Mouse (Mus musculus) CH12.LX (cell line): ENCODE results near the gene AU018091. TPM values are rescaled to one million over a fixed set of nuclear protein-coding genes. Genes with fewer than 3 reads are reported as not detected.

Experiments used
- DNase-seq: peaks from one replicate; pipeline ENCODE4 v3.0.0-alpha.2; 2013; ENCODE audit errors: extremely low read depth
- H3K27ac ChIP-seq: 2 replicates; pipeline ENCODE4 v1.5.1; 2012; ENCODE audit warnings: low read depth, mild to moderate bottlenecking, control low read depth, moderate library complexity; ENCODE audit not compliant: insufficient read depth
- H3K27me3 ChIP-seq: replicated peaks from 2 replicates; pipeline ENCODE3; 2012; ENCODE audit warnings: inconsistent platforms
- H3K36me3 ChIP-seq, 2 experiments: replicated peaks in 1 of 2; 2 replicates each; pipeline versions ENCODE3 to v1.6.1; 2012; ENCODE audit warnings: inconsistent platforms in 1 of 2, low read length in 1 of 2, mild to moderate bottlenecking in 1 of 2, mixed read lengths in 1 of 2, moderate library complexity in 1 of 2; ENCODE audit not compliant: control insufficient read depth in 1 of 2, insufficient read depth in 1 of 2
- H3K4me1 ChIP-seq, 2 experiments: 2 replicates each; pipeline ENCODE4 v1.6.1; 2012; ENCODE audit warnings: inconsistent platforms in 1 of 2, moderate library complexity in 1 of 2; ENCODE audit not compliant: insufficient read depth in 2 of 2, control insufficient read depth in 1 of 2
- H3K4me2 ChIP-seq: 2 replicates; pipeline ENCODE4 v1.6.1; 2012; ENCODE audit warnings: low read depth, mild to moderate bottlenecking, control low read depth; ENCODE audit not compliant: poor library complexity, insufficient read depth, severe bottlenecking
- H3K4me3 ChIP-seq, 3 experiments: fragments of 150-350 bp in 1 of 3; sonication (generic) in 1 of 3; replicated peaks in 1 of 3; 2 replicates each; pipeline versions ENCODE3 to v1.5.1; 2011 to 2012; ENCODE audit warnings: low read depth in 2 of 3, low read length in 2 of 3, mild to moderate bottlenecking in 2 of 3, moderate library complexity in 2 of 3, control low read depth in 1 of 3, improper control_type of control experiment in 1 of 3, inconsistent platforms in 1 of 3, mixed read lengths in 1 of 3; ENCODE audit not compliant: poor library complexity in 1 of 3
- H3K79me2 ChIP-seq: replicated peaks from 2 replicates; pipeline ENCODE4 v1.6.1; 2012; ENCODE audit warnings: mild to moderate bottlenecking, moderate library complexity; ENCODE audit not compliant: control insufficient read depth, poor library complexity, insufficient read depth, severe bottlenecking; ENCODE audit errors: extremely low read depth
- H3K9ac ChIP-seq: 2 replicates; pipeline ENCODE4 v1.6.1; 2012; ENCODE audit warnings: low read depth, mild to moderate bottlenecking, control low read depth, moderate library complexity; ENCODE audit not compliant: insufficient read depth
- H3K9me3 ChIP-seq: replicated peaks from 2 replicates; pipeline ENCODE3; 2012; ENCODE audit warnings: low read length, inconsistent platforms, mixed read lengths
- BHLHE40 ChIP-seq: IDR thresholded peaks from 2 replicates; pipeline ENCODE4 v1.6.1; 2011; ENCODE audit warnings: mild to moderate bottlenecking, low read depth, low read length, improper control_type of control experiment
- CTCF ChIP-seq, 2 experiments: IDR thresholded peaks in 1 of 2; conservative IDR thresholded peaks in 1 of 2; 2 replicates each; pipeline ENCODE4 v1.5.1; 2011 to 2012; ENCODE audit warnings: low read depth in 2 of 2, low read length in 2 of 2, improper control_type of control experiment in 1 of 2, inconsistent platforms in 1 of 2, mild to moderate bottlenecking in 1 of 2, moderate library complexity in 1 of 2
- E2F4 ChIP-seq: IDR thresholded peaks from 2 replicates; pipeline ENCODE4 v1.6.1; 2011; ENCODE audit warnings: low read depth, low read length, improper control_type of control experiment; ENCODE audit not compliant: insufficient replicate concordance
- ELF1 ChIP-seq: IDR thresholded peaks from 2 replicates; pipeline ENCODE4 v1.6.1; 2014; ENCODE audit warnings: low read depth, mild to moderate bottlenecking, inconsistent platforms, low read length, improper control_type of control experiment
- EP300 ChIP-seq: IDR thresholded peaks from 2 replicates; pipeline ENCODE4 v1.6.1; 2011; ENCODE audit warnings: low read length, improper control_type of control experiment
- ETS1 ChIP-seq: conservative IDR thresholded peaks from 2 replicates; pipeline ENCODE4 v1.6.1; 2012; ENCODE audit warnings: low read depth, mild to moderate bottlenecking, inconsistent platforms, low read length, improper control_type of control experiment, moderate library complexity
- GABPA ChIP-seq: IDR thresholded peaks from 2 replicates; pipeline ENCODE4 v1.6.1; 2012; ENCODE audit warnings: low read depth, low read length, improper control_type of control experiment, inconsistent platforms; ENCODE audit not compliant: insufficient replicate concordance
- MAFK ChIP-seq: IDR thresholded peaks from 2 replicates; pipeline ENCODE4 v1.6.1; 2011; ENCODE audit warnings: low read length, improper control_type of control experiment; ENCODE audit not compliant: insufficient replicate concordance
- MAZ ChIP-seq: IDR thresholded peaks from 2 replicates; pipeline ENCODE4 v1.6.1; 2012; ENCODE audit warnings: low read depth, mild to moderate bottlenecking, inconsistent platforms, low read length, improper control_type of control experiment, moderate library complexity
- NELFE ChIP-seq: IDR thresholded peaks from 2 replicates; pipeline ENCODE4 v1.6.1; 2011; ENCODE audit warnings: low read depth, low read length, improper control_type of control experiment
- RAD21 ChIP-seq: IDR thresholded peaks from 2 replicates; pipeline ENCODE4 v1.6.1; 2011; ENCODE audit warnings: low read depth, mild to moderate bottlenecking, low read length, improper control_type of control experiment, moderate library complexity
- SIN3A ChIP-seq: IDR thresholded peaks from 2 replicates; pipeline ENCODE4 v1.6.1; 2012; ENCODE audit warnings: low read length, improper control_type of control experiment, inconsistent platforms
- SMC3 ChIP-seq: IDR thresholded peaks from 2 replicates; pipeline ENCODE4 v1.6.1; 2011; ENCODE audit warnings: low read depth, low read length, improper control_type of control experiment
- UBTF ChIP-seq: IDR thresholded peaks from 2 replicates; pipeline ENCODE4 v1.6.1; 2012; ENCODE audit warnings: low read depth, mild to moderate bottlenecking, inconsistent platforms, low read length, improper control_type of control experiment, moderate library complexity
- ZC3H11A ChIP-seq: IDR thresholded peaks from 2 replicates; pipeline ENCODE4 v1.6.1; 2012; ENCODE audit warnings: low read depth, mild to moderate bottlenecking, inconsistent platforms, low read length, improper control_type of control experiment
- ZMIZ1 ChIP-seq: IDR thresholded peaks from 2 replicates; pipeline ENCODE4 v1.6.1; 2012; ENCODE audit warnings: low read depth, mild to moderate bottlenecking, inconsistent platforms, low read length, improper control_type of control experiment
- ZNF384 ChIP-seq: IDR thresholded peaks from 2 replicates; pipeline ENCODE4 v1.6.1; 2012; ENCODE audit warnings: low read depth, low read length, improper control_type of control experiment, inconsistent platforms
- dilution Hi-C: fragments of 300-500 bp; cut with MboI; formaldehyde crosslinking; loops from 2 replicates; pipeline ENCODE4 v1.14.3; 2020; ENCODE audit warnings: low sequenced_read_pairs; ENCODE audit not compliant: extremely low pct_unique_long_range_greater_than_20kb, extremely low pct_ligation_motif_present
- in situ Hi-C: fragments of 300-500 bp; cut with MboI; formaldehyde crosslinking; loops from 3 replicates; pipeline ENCODE4 v1.14.3; 2019; ENCODE audit warnings: low sequenced_read_pairs, low pct_ligation_motif_present, low pct_unique_long_range_greater_than_20kb, mixed read lengths
- polyA plus RNA-seq: library from polyadenylated mRNA; unstranded; fragments of >175 nt; gene quantifications from 2 replicates; pipeline ENCODE4 v1.2.1, GENCODE M21; 2012; ENCODE audit warnings: low read depth; ENCODE audit not compliant: insufficient read length
- total RNA-seq, 2 experiments: library from RNA; depleted of rRNA; stranded (reverse); fragments of 300-350 nt in 1 of 2; fragments of >200 nt in 1 of 2; gene quantifications; 2 replicates each; pipeline ENCODE4 v1.2.3; 2012 to 2014

AU018091 gene
- total and polyA plus RNA-seq, 3 experiments = 0.08 TPM; not detected in 2

DNA sequence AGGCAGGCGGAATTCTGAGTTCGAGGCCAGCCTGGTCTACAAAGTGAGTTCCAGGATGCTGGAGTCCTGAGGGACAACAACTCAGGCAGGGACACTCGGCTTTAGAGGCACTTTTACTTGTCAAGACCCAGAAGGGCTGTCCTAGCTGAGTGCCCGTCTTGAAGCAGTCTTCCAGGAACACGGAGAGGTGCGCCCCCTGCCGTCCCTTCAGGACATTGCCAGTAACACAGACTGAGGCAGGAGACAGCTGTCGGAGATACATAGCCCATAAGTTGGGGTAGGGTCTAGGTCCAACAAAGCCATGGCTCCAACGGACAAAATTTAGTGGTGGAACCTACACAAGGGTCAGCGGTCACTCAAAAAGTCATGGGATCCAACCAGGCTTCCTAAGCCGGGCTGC is 29.9 kb upstream of the AU018091 start:
- Histone ChIP-seq H3K9me3 (no peaks in the 10 kb centered on the region), H3K4me1 (peaks cover 0 to 24% of the 10 kb centered on the region in 2 experiments; a peak in 2 of 4 replicates), H3K27ac (no peak overlapping the region), H3K27me3 (no peaks in the 10 kb centered on the region), H3K9ac (no peak overlapping the region), H3K4me2 (no peak overlapping the region), H3K4me3 (no peak overlapping the region), H3K36me3 (no peaks in the 10 kb centered on the region), H3K79me2 (no peaks in the 10 kb centered on the region)
- in situ Hi-C loops = no loop called here
- TF ChIP-seq RAD21 (peak; percentile 60), E2F4 (no peak), ZMIZ1 (no peak), SMC3 (peak; percentile 33), CTCF (conservative IDR thresholded peaks at IDR 0.05 in 1 of 2, IDR thresholded peaks at IDR 0.05 in 1 of 2; ENCODE audit: low read depth in 2 of 2, low read length in 2 of 2) (peak; percentile 61 to 79), ZNF384 (peak; percentile 73)
- peak; percentile 80 for DNase-seq
- dilution Hi-C loops = no loop called here

- H3K9me3 ChIP-seq = no peaks in the 10 kb centered on the region
- H3K4me3 ChIP-seq = no peak overlapping the region
- H3K4me2 ChIP-seq = no peak overlapping the region
- H3K4me1 ChIP-seq = peaks cover 0 to 14% of the 10 kb centered on the region in 2 experiments; a peak in 2 of 4 replicates
- DNase-seq = no peak
- H3K27me3 ChIP-seq = no peaks in the 10 kb centered on the region
- TF ChIP-seq CTCF (conservative IDR thresholded peaks at IDR 0.05 in 1 of 2, IDR thresholded peaks at IDR 0.05 in 1 of 2; ENCODE audit: low read depth in 2 of 2, low read length in 2 of 2) (peak in 1 of 2 experiments; percentile 22; a peak in 2 of 4 replicates), ELF1 (no peak)
- H3K79me2 ChIP-seq = no peaks in the 10 kb centered on the region
- in situ Hi-C loops = no loop called here
- dilution Hi-C loops = no loop called here
- H3K9ac ChIP-seq = no peak overlapping the region
- no peak overlapping the region for H3K27ac ChIP-seq
- H3K36me3 ChIP-seq = no peaks in the 10 kb centered on the region
Measured at GRCm38 (mm10) chr7:3195850-3196249, 26.8 kb upstream of the AU018091 start.

DNA sequence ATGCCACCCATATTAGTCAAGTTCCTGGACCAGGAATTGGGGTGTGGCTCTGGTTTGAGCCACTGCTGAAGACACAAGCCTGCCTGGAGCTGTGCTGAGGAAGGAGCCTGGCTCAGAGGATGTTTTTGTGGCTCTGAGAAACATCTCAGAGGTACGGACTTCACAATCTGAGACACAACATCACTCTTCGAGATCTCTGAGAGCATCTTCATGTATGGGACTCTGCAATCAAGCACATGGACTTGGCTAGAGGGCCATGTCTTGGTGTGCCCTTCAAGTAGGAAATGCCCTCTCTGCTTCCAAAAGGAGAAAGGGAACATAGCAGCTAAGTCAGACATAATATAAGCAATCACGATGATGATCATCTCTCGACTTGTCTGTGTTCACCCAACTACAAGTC is 25.5 kb upstream of the AU018091 start:
- no peak for TF ChIP-seq SMC3
- TF ChIP-seq EP300 = no peak
- no peak for TF ChIP-seq BHLHE40
- no peak for TF ChIP-seq E2F4
- TF ChIP-seq ZNF384 = no peak
- TF ChIP-seq MAFK = no peak
- TF ChIP-seq ELF1 = no peak
- no peak for TF ChIP-seq UBTF
- no peak for TF ChIP-seq GABPA
- no peak for TF ChIP-seq ZC3H11A
- TF ChIP-seq RAD21 = no peak
- TF ChIP-seq ETS1 = no peak
- no peak for TF ChIP-seq NELFE
- TF ChIP-seq SIN3A = no peak
- TF ChIP-seq MAZ = no peak
- Histone ChIP-seq H3K27ac (no peak overlapping the region), H3K4me3 (no peak overlapping the region), H3K4me2 (no peak overlapping the region), H3K36me3 (no peaks in the 10 kb centered on the region), H3K9me3 (no peaks in the 10 kb centered on the region), H3K27me3 (no peaks in the 10 kb centered on the region), H3K9ac (no peak overlapping the region), H3K79me2 (no peaks in the 10 kb centered on the region), H3K4me1 (peaks cover 0 to 13% of the 10 kb centered on the region in 2 experiments; a peak in 2 of 4 replicates)
- dilution Hi-C loops = no loop called here
- DNase-seq = no peak
- in situ Hi-C loops = no loop called here
